Mouse (Mus musculus): ENCODE measurements at regions not wholly inside any gene's neighbourhood (a gene's known extent, or its start where the extent isn't known, plus 50 kb on each side); places are given as distances from the start of the nearest gene placed in this dataset.
A peak's percentile ranks its signal among the peaks of the same experiment; 100 is the strongest.

GRCm38 (mm10) chr1:42313494-42313893 is 382.1 kb upstream of the Pou3f3 start:
- WGBS = 73% methylated on average over 4 of the region's 4 CpGs
- Histone ChIP-seq H3K4me3 (ENCODE audit: low read depth, low read length) (no peak overlapping the region), H3K27me3 (replicated peaks; ENCODE audit: control insufficient read depth, insufficient read depth, low read length) (no peaks in the 10 kb centered on the region), H3K27ac (replicated peaks; ENCODE audit: low read depth, low read length) (no peak overlapping the region), H3K36me3 (ENCODE audit: control insufficient read depth, insufficient read depth, low read length) (no peaks in the 10 kb centered on the region), H3K4me2 (ENCODE audit: low read depth, low read length) (no peak overlapping the region), H3K9me3 (ENCODE audit: control insufficient read depth, low read length) (no peaks in the 10 kb centered on the region), H3K4me1 (ENCODE audit: control insufficient read depth, insufficient read depth, low read length) (no peaks in the 10 kb centered on the region), H3K9ac (ENCODE audit: low read depth, low read length) (no peak overlapping the region)
- ATAC-seq (ENCODE audit: low read depth) = no peak
- DNase-seq (ENCODE audit: low spot score) = no peak

- no peaks in the 10 kb centered on the region; the same call in 1 of the 2 replicates for H3K27me3 ChIP-seq (replicated peaks; ENCODE audit: control insufficient read depth, insufficient read depth, low read length)
- H3K4me2 ChIP-seq (ENCODE audit: low read depth, low read length) = no peak overlapping the region
- H3K9ac ChIP-seq (ENCODE audit: low read depth, low read length) = no peak overlapping the region
- no peak for DNase-seq (ENCODE audit: low spot score)
- peaks cover 14% of the 10 kb centered on the region for H3K4me1 ChIP-seq (ENCODE audit: control insufficient read depth, insufficient read depth, low read length)
- H3K27ac ChIP-seq (replicated peaks; ENCODE audit: low read depth, low read length) = no peak overlapping the region
- no peaks in the 10 kb centered on the region for H3K36me3 ChIP-seq (ENCODE audit: control insufficient read depth, insufficient read depth, low read length)
- WGBS = 84% methylated on average over 4 of the region's 4 CpGs
- no peaks in the 10 kb centered on the region for H3K9me3 ChIP-seq (ENCODE audit: control insufficient read depth, low read length)
- no peak for ATAC-seq (ENCODE audit: low read depth)
- H3K4me3 ChIP-seq (ENCODE audit: low read depth, low read length) = no peak overlapping the region
These were observed 343.7 kb upstream of the Pou3f3 start for GRCm38 (mm10) chr1:42351884-42352283.

GRCm38 (mm10) chr1:42352389-42352788 is 343.2 kb upstream of the Pou3f3 start:
- H3K9ac ChIP-seq (ENCODE audit: low read depth, low read length) = no peak overlapping the region
- DNase-seq (ENCODE audit: low spot score) (no peak), ATAC-seq (ENCODE audit: low read depth) (no peak)
- H3K27ac ChIP-seq (replicated peaks; ENCODE audit: low read depth, low read length) = no peak overlapping the region
- H3K36me3 ChIP-seq (ENCODE audit: control insufficient read depth, insufficient read depth, low read length) = no peaks in the 10 kb centered on the region
- no peak overlapping the region for H3K4me3 ChIP-seq (ENCODE audit: low read depth, low read length)
- peaks cover 14% of the 10 kb centered on the region for H3K4me1 ChIP-seq (ENCODE audit: control insufficient read depth, insufficient read depth, low read length)
- WGBS = 59% methylated on average over 13 of the region's 13 CpGs
- no peak overlapping the region for H3K4me2 ChIP-seq (ENCODE audit: low read depth, low read length)
- H3K9me3 ChIP-seq (ENCODE audit: control insufficient read depth, low read length) = no peaks in the 10 kb centered on the region
- H3K27me3 ChIP-seq (replicated peaks; ENCODE audit: control insufficient read depth, insufficient read depth, low read length) = no peaks in the 10 kb centered on the region; the same call in 1 of the 2 replicates

- no peak overlapping the region for H3K27ac ChIP-seq (replicated peaks; ENCODE audit: low read depth, low read length)
- peaks cover 14% of the 10 kb centered on the region for H3K4me1 ChIP-seq (ENCODE audit: control insufficient read depth, insufficient read depth, low read length)
- H3K9ac ChIP-seq (ENCODE audit: low read depth, low read length) = no peak overlapping the region
- no peak overlapping the region for H3K4me2 ChIP-seq (ENCODE audit: low read depth, low read length)
- H3K9me3 ChIP-seq (ENCODE audit: control insufficient read depth, low read length) = no peaks in the 10 kb centered on the region
- peak; percentile 79 for DNase-seq (ENCODE audit: low spot score)
- ATAC-seq (ENCODE audit: low read depth) = no peak
- H3K4me3 ChIP-seq (ENCODE audit: low read depth, low read length) = no peak overlapping the region
- H3K27me3 ChIP-seq (replicated peaks; ENCODE audit: control insufficient read depth, insufficient read depth, low read length) = no peaks in the 10 kb centered on the region; the same call in 1 of the 2 replicates
- 45% methylated on average over 8 of the region's 8 CpGs for WGBS
- no peaks in the 10 kb centered on the region for H3K36me3 ChIP-seq (ENCODE audit: control insufficient read depth, insufficient read depth, low read length)
These were observed 342.5 kb upstream of the Pou3f3 start for GRCm38 (mm10) chr1:42353096-42353495.

GRCm38 (mm10) chr1:42354020-42354419 is 341.5 kb upstream of the Pou3f3 start:
- no peak for DNase-seq (ENCODE audit: low spot score)

GRCm38 (mm10) chr1:42362438-42362837 is 333.1 kb upstream of the Pou3f3 start:
- no peaks in the 10 kb centered on the region for H3K9me3 ChIP-seq (ENCODE audit: control insufficient read depth, low read length)
- no peaks in the 10 kb centered on the region for H3K36me3 ChIP-seq (ENCODE audit: control insufficient read depth, insufficient read depth, low read length)
- H3K4me2 ChIP-seq (ENCODE audit: low read depth, low read length) = no peak overlapping the region
- no peak overlapping the region for H3K27ac ChIP-seq (replicated peaks; ENCODE audit: low read depth, low read length)
- DNase-seq (ENCODE audit: low spot score) = peak; percentile 7
- H3K9ac ChIP-seq (ENCODE audit: low read depth, low read length) = no peak overlapping the region
- H3K27me3 ChIP-seq (replicated peaks; ENCODE audit: control insufficient read depth, insufficient read depth, low read length) = no peaks in the 10 kb centered on the region
- H3K4me3 ChIP-seq (ENCODE audit: low read depth, low read length) = no peak overlapping the region
- no peaks in the 10 kb centered on the region for H3K4me1 ChIP-seq (ENCODE audit: control insufficient read depth, insufficient read depth, low read length)
- no peak for ATAC-seq (ENCODE audit: low read depth)
- WGBS = 62% methylated on average over 3 of the region's 3 CpGs

More at GRCm38 (mm10) chr1:42354020-42354419, 341.5 kb upstream of the Pou3f3 start:
- H3K36me3 ChIP-seq (ENCODE audit: control insufficient read depth, insufficient read depth, low read length) = no peaks in the 10 kb centered on the region
- no peak overlapping the region for H3K27ac ChIP-seq (replicated peaks; ENCODE audit: low read depth, low read length)
- H3K9me3 ChIP-seq (ENCODE audit: control insufficient read depth, low read length) = no peaks in the 10 kb centered on the region
- H3K4me1 ChIP-seq (ENCODE audit: control insufficient read depth, insufficient read depth, low read length) = peaks cover 14% of the 10 kb centered on the region
- WGBS = 86% methylated on average over 6 of the region's 6 CpGs
- H3K4me3 ChIP-seq (ENCODE audit: low read depth, low read length) = no peak overlapping the region
- no peak overlapping the region for H3K4me2 ChIP-seq (ENCODE audit: low read depth, low read length)
- ATAC-seq (ENCODE audit: low read depth) = no peak
- H3K9ac ChIP-seq (ENCODE audit: low read depth, low read length) = no peak overlapping the region
- H3K27me3 ChIP-seq (replicated peaks; ENCODE audit: control insufficient read depth, insufficient read depth, low read length) = no peaks in the 10 kb centered on the region; the same call in 1 of the 2 replicates

- no peak for DNase-seq (ENCODE audit: low spot score)
- WGBS = 78% methylated on average over 4 of the region's 4 CpGs
These were observed 329.8 kb upstream of the Pou3f3 start for GRCm38 (mm10) chr1:42365648-42366324.

GRCm38 (mm10) chr1:42387919-42388684 is 307.5 kb upstream of the Pou3f3 start:
- ATAC-seq (ENCODE audit: low read depth) (no peak), DNase-seq (ENCODE audit: low spot score) (no peak)
- Histone ChIP-seq H3K4me2 (ENCODE audit: low read depth, low read length) (no peak overlapping the region), H3K4me1 (ENCODE audit: control insufficient read depth, insufficient read depth, low read length) (no peaks in the 10 kb centered on the region), H3K27ac (replicated peaks; ENCODE audit: low read depth, low read length) (no peak overlapping the region), H3K9ac (ENCODE audit: low read depth, low read length) (no peak overlapping the region), H3K27me3 (replicated peaks; ENCODE audit: control insufficient read depth, insufficient read depth, low read length) (no peaks in the 10 kb centered on the region), H3K4me3 (ENCODE audit: low read depth, low read length) (no peak overlapping the region), H3K36me3 (ENCODE audit: control insufficient read depth, insufficient read depth, low read length) (no peaks in the 10 kb centered on the region), H3K9me3 (ENCODE audit: control insufficient read depth, low read length) (no peaks in the 10 kb centered on the region)
- WGBS = 61% methylated on average over 18 of the region's 18 CpGs

More at GRCm38 (mm10) chr1:42365648-42366324, 329.8 kb upstream of the Pou3f3 start:
- Histone ChIP-seq H3K27ac (replicated peaks; ENCODE audit: low read depth, low read length) (no peak overlapping the region), H3K36me3 (ENCODE audit: control insufficient read depth, insufficient read depth, low read length) (no peaks in the 10 kb centered on the region), H3K9me3 (ENCODE audit: control insufficient read depth, low read length) (no peaks in the 10 kb centered on the region), H3K4me1 (ENCODE audit: control insufficient read depth, insufficient read depth, low read length) (no peaks in the 10 kb centered on the region), H3K4me2 (ENCODE audit: low read depth, low read length) (no peak overlapping the region), H3K27me3 (replicated peaks; ENCODE audit: control insufficient read depth, insufficient read depth, low read length) (no peaks in the 10 kb centered on the region), H3K4me3 (ENCODE audit: low read depth, low read length) (no peak overlapping the region), H3K9ac (ENCODE audit: low read depth, low read length) (no peak overlapping the region)
- ATAC-seq (ENCODE audit: low read depth) = no peak

Data from embryonic facial prominence, embryonic 14.5 days (tissue).